Mouse (Mus musculus) layer of hippocampus, adult 9-10 months (tissue): Measurements from ENCODE around the gene Hnrnpdl.

Source experiments
- DNase-seq: peaks from one replicate; pipeline ENCODE4 v3.0.0; 2022; ENCODE audit warnings: low spot score

The Hnrnpdl gene

GRCm38 (mm10) chr5:100039602-100040142 is at the start of gene Hnrnpdl, which contains the start of gene Enoph1:
Gene Hnrnpdl (minus strand): TSS chr5:100039664.
Gene Enoph1 (plus strand): TSS chr5:100039985.
- peak; percentile 89 for DNase-seq

- DNase-seq, result no peak
These were observed 45.6 kb upstream of the Hnrnpdl start for GRCm38 (mm10) chr5:100085097-100085496.

GRCm38 (mm10) chr5:100083953-100084562 is 44.6 kb upstream of the Hnrnpdl start:
- DNase-seq, result no peak

GRCm38 (mm10) chr5:100082006-100082405 is 42.5 kb upstream of the Hnrnpdl start:
- DNase-seq, result no peak

- no peak for DNase-seq
These were observed 40.4 kb upstream of the Hnrnpdl start for GRCm38 (mm10) chr5:100079931-100080275.

GRCm38 (mm10) chr5:100079040-100079930 is 39.8 kb upstream of the Hnrnpdl start:
- DNase-seq, result no peak

GRCm38 (mm10) chr5:100074571-100074970 is 35.1 kb upstream of the Hnrnpdl start:
- DNase-seq, result no peak

GRCm38 (mm10) chr5:100072557-100072956 is 33.1 kb upstream of the Hnrnpdl start:
- DNase-seq, result no peak

GRCm38 (mm10) chr5:100071541-100071940 is 32.1 kb upstream of the Hnrnpdl start:
- DNase-seq, result no peak

- DNase-seq, result peak; percentile 68
These were observed 30.8 kb upstream of the Hnrnpdl start for GRCm38 (mm10) chr5:100070255-100070654.

- no peak for DNase-seq
These were observed 30.1 kb upstream of the Hnrnpdl start for GRCm38 (mm10) chr5:100069526-100069925.

- DNase-seq, result no peak
These were observed 28.1 kb upstream of the Hnrnpdl start for GRCm38 (mm10) chr5:100067579-100067978.

- DNase-seq, result no peak
These were observed 21.4 kb upstream of the Hnrnpdl start for GRCm38 (mm10) chr5:100060876-100061275.

- no peak for DNase-seq
These were observed 19.9 kb upstream of the Hnrnpdl start for GRCm38 (mm10) chr5:100059326-100059725.

GRCm38 (mm10) chr5:100058729-100059128 is 19.3 kb upstream of the Hnrnpdl start:
- no peak for DNase-seq

- no peak for DNase-seq
These were observed 18.2 kb upstream of the Hnrnpdl start for GRCm38 (mm10) chr5:100057461-100058209.

GRCm38 (mm10) chr5:100055866-100056369 is 16.5 kb upstream of the Hnrnpdl start:
- DNase-seq, result no peak

GRCm38 (mm10) chr5:100054807-100055547 is 15.5 kb upstream of the Hnrnpdl start:
- DNase-seq, result no peak

GRCm38 (mm10) chr5:100052728-100053127 is 13.3 kb upstream of the Hnrnpdl start:
- DNase-seq, result no peak

GRCm38 (mm10) chr5:100049904-100050303 is 10.4 kb upstream of the Hnrnpdl start:
- no peak for DNase-seq

- no peak for DNase-seq
These were observed 8.4 kb upstream of the Hnrnpdl start for GRCm38 (mm10) chr5:100047871-100048270.
